Mouse (Mus musculus) A20 (cell line): ENCODE data around the gene Herc3.

Source experiments
- DNase-seq: peaks from one replicate; pipeline ENCODE4 v3.0.0-alpha.2; 2011; ENCODE audit warnings: low read depth, low spot score

Gene Herc3

DNA sequence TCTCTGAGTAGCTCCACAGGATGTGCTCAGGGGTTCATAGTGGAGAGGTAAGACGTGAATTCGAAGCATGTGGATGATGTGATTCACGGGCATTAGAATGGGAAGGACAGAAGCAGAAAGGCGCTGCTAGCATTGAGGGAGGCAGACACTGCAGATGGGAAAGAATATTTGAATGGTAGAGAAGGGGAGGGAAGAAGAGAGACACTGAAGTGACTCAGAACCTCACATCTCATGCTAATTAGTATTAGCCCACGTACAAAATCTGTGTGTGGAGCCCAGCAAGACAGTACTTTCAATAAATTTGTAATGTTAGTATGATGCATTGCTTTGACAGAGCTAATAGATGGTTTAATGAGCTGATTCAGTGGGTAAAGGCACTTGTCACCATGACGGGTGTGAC, 89.5 kb downstream of the Herc3 start:
- no peak for DNase-seq

DNA sequence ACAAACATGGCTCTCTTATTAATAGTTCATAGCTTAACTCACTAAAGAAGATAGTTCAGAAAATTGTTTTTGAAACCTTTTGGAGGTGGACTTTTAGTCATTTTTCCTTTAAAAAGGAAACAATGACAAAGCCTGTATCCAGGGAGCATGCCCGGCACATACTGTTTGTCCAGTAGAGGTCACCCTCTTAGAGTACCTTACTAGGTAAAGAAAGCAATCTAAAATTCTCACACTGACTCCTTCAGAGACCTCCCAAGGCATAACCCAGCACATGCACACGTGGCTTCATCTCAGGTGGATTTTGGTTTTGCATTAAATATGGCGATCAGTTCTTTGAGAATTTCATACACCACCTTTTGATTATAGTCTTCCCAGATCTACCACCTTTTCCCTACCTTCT, 90.4 kb downstream of the Herc3 start:
- no peak for DNase-seq

DNA sequence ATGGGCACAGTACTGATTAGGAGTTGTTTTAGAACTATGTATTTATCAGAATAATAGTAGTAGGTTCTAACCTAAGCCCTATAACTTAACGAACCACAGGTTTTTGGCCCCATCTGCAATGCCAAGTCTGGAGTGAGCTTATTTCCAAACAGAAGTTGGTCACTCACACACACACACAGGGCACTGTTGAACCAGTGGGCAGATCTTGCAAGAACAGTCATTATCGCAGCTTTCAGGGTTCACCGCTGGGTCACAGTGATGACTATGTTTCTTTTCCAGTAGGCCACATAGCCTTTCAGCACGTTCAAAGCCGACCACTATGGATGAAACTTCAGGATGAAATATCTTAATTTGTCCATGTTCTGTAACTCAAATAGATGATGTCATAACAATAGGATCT, 91.2 kb downstream of the Herc3 start:
- DNase-seq: no peak

DNA sequence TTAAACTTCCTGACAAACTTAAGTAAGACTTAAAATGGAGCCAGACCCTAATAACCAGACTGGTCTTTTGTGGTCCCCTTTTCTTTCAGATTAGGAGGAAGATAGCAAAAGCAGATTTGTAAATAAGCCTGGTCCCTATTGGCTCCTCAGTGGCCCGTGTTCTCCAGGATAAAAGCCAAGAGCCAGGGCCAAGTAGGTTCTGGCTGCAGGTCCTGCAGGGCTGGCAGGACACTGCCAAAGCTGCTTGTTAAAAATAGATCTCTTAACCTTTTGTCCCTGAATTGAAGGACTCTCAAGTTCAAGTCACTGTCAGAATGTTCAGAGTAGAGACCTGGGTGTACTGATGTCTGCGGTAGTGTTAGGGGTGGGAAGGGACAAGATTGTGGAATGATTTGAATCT, 96.6 kb downstream of the Herc3 start:
- no peak for DNase-seq

DNA sequence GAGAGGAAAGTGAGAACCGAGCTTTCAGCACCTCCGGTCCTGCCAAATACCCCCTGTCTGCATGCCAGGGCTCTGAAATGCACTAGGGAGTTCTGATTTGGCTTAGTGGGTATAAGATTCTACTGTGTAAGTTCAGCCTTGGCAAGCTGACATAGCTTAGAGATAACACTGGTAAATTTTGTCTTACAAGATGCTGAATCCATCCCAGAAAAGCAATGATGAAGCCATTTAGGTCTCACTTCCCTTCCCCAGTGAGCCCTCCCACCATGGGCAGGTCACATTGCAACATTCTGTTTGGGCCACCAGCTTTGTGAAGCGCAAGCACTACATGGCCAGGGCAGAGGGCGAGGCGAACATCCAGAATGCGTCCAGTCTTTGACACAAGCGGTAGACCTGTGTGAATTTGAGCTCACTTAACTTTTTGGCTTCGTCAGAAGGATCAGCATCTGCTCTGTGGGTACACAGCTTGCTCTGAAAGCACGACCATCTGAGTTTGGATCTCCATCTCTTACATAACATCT, 98.7 kb downstream of the Herc3 start:
- no peak for DNase-seq

DNA sequence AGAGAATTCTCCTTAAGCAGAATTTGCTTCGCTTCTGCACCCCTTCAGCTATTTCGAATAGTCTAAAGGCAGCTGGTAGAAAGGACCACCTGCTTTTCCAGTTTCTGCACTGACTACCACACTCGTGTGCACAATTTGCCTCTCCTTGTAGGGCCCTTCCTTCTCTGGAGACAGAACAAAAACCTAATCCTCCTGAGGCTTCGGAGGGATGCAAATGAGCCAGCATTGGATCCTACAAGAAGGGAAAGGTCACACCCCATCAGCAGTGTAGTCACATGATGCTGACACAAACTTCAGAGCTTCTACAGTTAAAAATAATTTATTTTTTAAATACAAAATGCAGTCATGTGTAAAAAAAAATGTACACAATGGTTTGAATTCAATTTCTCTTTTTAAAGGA, 99.9 kb downstream of the Herc3 start:
- no peak for DNase-seq

DNA sequence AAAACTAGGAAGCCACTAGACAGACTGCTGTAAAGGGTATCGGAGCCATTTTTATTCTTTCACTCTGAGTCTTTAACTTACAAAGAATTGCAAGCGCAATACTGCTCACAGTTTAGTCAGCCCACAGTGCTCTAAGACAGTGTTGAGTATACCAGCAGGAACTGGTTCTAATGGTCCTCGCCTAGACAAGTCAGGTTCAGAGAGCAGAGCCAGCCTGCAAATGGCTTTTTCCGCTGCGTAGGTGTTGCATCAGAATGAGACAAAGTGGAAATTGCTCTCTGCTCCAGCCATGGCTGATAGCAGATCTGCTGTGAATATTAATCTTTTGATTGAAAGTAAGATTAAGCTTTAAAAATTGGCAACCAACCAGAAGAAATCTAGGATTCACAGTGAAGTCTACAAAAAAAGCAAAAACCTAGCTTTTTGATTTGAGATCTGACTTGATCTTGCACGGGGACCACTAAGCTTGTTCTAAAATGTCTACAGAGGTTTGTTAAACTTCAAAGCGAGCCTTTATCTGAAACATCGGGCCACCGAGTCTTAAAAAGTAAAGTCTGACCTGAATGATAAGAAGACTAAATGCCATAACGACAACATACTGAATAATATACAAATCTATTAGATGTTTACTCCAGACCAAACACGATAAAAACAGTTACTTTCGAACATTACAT, 101.4 kb downstream of the Herc3 start:
- no peak for DNase-seq

DNA sequence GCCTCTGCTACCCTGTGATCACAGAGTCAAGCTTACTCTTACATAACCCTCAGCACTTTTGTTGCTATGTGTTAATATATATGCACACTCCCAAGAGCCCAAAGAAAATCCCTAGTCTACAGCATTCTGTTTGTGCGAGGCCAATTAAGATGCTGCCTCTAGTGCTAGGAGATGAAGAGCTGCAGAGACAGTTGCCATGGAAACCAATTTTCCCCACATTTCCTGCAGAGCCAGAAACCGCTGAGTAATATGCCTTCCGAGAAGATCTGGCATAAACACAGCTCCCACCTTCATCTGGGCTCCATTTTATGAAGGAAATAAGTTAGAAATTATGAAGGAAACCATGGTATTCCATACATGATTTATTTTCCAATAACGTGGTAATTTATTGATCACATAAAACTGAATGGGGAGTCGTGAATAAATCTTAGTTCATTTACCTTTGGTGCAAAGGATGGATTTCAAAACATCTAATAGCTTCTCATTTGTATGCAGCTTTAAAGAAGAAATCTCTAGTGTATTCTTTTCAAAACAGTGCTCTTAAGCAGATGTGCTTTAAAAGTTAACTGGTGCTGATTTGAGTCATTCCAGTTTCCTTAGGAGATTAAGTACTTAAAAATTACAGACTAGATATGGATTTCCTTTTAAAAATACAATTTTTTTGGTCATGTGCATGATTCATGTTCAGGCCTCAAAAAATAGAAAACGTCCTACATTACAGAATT, 102.1 kb downstream of the Herc3 start:
- no peak for DNase-seq

DNA sequence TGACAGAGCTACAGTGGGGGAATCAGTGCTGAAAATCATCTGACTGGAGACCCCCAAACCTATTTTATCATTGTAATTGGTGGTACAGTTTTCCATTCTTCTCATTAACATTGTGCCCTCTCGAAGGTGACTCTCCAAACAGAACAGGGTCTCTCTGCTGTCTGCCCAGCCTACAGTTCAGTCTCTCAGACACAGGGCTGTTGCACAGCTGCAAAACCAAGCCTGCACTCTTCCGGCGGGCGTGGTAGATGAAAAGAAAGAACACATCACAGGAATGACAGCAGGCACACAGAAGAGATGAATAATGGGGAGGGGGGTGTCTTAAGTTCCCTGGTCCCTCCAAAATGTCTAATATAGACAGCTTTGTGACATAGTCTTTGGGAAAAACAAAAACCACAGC, 102.9 kb downstream of the Herc3 start:
- no peak for DNase-seq

DNA sequence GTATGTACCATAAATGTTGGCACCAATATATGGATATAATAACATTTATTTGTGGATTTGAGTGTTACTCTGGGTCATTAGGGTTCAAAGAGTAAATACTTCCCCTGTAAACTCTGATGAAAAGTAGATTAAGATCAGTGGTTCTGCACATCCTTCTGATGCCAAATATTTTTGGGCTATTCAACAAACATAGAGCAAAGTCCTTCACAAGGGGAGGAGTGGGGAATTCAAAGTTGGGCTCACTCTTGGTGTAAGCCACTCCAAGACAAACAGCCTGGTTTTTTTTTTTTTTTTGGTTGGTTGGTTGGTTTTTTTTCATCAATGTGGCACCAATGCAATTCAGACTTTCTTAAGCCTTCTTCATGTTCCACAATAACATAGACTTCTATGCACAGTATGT, 106.5 kb downstream of the Herc3 start:
- no peak for DNase-seq

DNA sequence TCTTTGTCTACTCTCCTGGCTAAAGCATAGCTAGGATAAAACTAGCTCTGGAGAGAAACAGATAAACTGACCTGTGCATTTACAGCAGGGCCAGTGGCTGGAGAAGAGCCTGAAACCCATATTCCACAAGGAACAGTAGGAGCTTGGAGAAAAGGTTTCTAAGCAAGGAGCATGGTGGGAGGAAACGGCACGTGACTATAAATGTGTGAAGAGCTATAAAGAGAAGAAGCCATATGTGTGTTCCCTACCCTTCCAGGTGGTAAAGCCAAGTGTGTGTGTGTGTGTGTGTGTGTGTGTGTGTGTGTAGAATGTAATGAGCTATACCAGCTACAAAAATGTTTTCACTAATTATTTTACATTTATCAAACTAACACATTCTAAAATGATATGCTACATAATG, 111.0 kb downstream of the Herc3 start:
- no peak for DNase-seq

DNA sequence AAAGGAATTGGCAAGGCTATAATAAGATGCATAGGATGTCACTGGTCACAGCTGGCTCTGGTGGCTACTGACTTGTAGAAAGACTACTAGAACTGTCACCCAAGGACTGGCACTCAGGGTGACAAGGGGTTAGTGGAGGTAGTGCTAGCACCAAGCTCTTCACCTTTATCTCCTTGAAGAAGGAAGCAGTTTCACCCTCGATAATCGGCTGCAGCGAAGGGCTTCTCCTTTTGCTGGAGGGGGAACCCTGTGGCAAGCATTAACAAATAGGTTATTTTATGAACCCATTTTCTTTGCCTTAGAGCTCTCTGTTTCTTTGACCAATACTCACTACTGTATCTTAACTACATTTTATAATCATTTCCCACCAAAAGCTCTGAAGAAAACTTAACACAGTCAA, 112.7 kb downstream of the Herc3 start:
- DNase-seq: no peak

DNA sequence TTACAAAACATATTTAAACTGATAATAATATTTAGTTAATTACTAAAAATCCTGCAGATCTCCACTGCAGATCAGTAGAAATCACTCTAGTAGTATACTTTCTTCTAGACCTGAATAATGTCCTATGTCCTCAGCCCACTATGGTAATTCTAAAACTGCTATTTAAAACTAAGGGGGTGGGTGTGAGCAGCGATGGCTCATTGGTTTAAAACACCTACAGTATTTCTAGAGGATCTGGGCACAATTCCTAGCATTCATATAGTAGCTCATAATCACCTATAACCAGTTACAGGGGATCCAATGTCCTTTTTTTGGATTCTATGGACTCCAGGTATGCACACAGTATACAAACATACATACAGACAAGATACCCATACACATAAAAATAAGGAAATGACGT, 115.0 kb downstream of the Herc3 start:
- no peak for DNase-seq

DNA sequence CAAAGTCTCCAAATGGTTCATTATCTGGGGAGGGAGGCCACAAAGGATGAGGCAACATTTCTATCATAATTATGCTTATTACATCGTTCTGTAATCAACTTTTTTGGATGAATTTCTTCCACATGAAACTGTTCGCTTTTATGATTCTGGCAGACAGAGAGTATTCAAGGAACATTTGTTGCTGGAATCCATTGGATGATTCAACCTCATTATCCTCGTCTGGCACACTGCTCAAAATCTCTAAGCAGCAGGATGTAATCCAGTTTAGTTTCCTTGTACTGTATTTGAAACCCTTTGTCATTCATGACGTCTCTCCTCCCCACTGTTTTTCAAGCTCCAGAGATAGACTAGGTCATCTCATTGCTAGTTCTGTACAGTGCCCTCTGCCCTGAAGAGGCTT, 115.6 kb downstream of the Herc3 start:
- no peak for DNase-seq

DNA sequence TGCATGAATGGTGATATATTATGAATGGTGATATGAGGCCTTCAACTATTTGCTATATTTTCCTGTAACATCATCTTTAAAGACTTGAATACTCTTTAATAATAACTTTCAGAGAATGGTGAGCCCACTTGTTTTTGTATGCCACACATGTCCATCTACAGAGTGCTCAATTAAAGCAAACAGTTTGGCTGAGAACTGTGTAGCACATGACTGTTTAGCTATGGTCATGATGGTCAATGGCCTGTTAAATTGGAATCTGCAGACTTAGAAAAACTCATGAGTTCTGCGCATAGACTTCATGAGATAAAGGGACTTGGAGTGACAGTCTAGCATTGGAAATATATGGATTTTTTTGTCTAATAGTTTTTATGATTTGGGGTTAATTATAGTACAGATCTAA, 119.1 kb downstream of the Herc3 start:
- DNase-seq: no peak

DNA sequence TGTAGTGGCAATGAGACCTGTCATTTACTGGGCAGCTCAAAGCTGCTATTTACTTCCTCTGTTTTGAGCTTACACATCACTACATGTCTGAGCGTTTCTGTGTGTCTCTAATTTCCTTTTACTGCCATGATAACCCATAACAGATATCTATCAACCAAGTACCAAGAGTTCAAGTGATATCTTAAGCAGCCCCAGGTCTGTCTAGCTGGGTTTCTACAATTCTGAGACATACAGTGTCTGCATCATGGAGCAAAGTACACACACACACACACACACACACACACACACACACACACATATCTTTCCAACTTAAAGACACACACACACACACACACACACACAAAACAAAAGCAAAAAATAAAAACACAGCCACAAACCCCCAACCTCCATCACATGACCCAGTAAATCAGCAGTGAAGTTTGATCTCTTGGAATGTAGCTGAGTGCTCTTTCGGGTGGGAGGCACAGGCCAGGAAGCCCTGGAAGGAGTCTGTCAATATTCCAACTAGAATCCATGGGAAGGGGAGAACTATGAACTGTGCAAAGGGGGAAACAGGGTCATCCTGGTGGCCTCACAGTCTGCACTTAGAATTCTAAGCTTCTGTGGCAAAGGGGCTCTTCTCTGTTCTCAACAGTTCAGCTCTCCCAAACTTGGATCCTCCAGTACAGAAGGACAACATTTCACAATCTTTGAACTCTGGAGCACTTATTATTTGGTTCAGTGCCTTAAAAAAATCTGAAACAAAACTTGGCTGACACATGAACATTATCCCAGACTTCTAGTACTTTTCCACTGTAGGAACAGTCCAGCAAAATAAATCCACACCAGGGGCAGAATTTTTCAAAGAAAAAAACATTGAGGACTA, 120.1 kb downstream of the Herc3 start:
- no peak for DNase-seq

DNA sequence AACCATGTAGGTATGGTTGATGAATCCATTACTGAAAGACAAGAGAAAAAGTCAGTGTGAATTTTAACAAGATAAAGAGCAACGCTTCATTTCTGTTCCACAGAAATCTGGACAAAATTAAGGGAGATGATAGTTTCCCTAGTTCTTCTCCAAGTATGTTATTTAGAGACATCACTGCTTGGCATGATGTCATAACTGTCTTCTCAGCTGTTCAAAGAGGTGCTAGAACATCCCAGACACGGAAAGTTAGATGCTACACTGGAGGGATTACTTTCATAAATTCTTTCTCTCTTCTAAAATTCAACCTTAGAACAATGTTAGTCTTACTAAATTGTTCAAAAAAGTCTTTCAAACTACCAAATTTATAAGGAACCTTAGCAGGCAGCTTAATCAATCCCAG, 129.3 kb downstream of the Herc3 start:
- DNase-seq: no peak

DNA sequence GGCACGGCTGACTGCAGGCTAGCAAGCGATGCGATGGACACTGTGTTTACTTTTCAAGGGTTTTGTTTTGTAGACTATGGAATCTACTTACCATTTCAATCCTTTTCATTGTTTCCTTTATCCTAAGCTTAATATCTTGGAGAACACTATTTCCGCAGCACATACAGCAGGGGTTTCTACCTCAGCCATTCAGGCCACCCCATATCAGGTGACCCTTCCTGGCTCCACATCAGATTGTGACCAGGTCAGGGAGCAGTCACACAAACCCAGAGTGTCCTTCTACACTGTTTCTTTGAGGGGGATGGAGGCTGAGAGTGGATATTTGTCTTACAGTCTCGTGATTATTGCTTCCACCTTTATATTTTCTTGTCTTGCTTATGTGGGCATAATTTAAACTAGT, 131.4 kb downstream of the Herc3 start:
- no peak for DNase-seq

DNA sequence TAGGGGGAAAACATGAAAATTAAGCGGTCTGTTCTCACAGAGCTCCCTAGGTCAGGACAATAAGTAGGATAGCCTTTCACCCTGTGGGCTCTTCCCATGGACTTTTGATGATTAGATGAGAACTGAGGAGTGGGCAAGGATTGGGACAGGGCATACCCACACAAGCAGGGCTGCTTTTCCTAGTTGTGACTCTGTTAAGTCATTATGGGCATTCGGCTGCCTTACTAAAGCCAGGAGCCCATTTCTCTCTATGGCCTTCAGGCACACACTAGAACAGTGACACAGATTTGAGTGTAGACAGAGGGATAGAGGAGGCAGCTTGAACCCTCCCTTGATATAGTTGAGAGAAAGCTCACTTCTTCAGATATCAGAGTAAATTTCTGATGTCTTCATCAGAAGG, 132.8 kb downstream of the Herc3 start:
- DNase-seq: no peak

DNA sequence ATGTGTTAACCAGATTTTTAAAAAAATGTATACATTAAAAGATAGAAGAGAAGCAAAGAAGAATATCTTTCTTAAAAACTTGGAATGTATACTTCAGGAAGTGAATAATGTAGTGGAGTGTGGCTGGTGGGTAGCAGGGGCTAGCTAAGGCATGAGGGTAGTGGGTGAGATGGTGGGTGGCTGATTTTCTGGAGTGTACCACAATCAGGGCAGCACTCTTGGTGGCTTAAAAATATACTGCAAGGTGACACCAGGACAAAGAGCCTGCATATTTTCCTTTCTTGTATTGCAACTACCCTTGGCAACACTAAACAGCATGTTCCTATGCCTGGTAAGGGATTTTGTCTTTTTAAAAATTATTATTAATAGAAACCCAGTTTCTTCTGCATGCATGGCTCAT, 133.3 kb downstream of the Herc3 start:
- DNase-seq: no peak

DNA sequence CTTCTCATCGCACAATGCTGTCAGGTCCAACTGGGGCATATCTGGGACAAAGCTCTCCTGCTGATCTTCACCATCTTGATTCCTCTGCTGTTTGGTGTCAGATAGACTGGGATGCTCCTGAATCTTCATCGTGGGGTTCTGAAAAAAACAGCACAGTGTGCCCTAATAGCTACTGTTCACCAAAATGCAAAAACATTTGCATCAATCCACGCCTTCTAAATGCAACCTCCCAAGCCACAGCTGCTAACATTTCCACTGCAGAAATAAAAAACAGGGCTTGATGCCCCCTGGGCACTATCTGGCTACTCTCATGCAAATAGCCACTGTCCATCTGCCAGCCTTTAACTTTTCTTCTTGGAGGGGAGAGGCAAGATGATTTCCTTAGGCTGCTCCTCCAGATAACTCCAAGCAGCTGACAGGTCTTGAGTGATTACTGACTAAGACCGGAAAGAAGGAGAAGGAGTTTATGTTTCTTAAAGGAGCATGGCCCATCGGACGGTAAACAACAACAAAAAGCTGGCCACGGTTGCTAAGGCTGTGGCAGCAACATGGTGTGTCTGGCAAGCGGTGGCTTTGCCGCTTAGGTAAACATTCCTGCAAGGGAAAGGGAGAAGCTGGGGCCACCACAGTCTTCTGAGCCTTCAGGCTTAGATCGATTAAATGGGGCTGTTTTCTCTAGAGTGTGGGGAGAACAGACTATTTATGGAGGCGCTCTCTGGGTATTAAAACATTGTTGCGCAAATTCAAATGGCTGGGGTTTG, 134.0 kb downstream of the Herc3 start:
- DNase-seq: no peak

DNA sequence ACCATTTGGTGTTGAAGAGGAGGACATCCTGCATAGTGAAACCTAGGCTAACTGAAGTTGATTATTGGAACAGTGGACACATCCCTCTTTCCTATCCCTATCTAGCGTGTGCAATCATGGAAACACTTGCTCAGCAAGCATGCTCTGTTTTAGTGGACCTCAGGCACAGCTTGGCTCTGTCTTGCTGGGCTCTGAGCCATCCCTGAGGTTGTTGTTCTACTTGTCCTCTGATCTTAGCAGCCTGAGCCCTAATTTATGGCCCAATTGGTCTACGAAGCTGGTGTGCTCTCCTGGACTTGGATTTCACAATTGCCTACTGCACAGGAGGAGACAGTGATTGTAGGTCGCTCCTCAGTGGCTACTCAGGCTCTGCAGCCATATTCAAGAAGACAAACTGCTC, 137.0 kb downstream of the Herc3 start:
- no peak for DNase-seq
